Mouse (Mus musculus): ENCODE results near the gene Hist1h3c. TPM values are rescaled to one million over a fixed set of nuclear protein-coding genes. Genes with fewer than 3 reads are reported as not detected.
"Not testable (repeated sequence)": the region's sequence is repeated elsewhere in the genome, so short reads cannot be mapped to it uniquely, and the experiment has no call there.

The Hist1h3c gene
- total and polyA plus RNA-seq, 3 experiments: 8.6 to 759 (median 437) TPM

DNA sequence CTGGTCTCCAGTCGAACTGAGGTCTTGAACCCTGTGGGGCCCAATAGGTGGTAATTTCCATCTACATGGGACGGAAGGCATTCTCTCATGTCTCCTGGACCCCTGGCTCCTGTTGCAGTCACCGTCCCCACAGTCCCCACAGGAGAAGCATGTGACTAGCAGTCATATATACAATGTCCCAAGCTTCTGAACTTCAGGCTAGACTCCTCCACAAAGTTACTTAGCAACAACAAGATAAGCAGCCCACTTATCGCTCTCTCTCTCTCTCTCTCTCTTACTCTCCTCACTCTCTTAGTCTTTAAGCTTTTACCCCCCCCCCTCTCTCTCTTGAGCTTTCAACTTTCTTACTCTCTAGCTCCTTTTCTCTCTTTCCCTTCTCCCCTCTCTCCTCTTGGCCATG, 21.2 kb downstream of the Hist1h3c start:
- Histone ChIP-seq H3K4me3 (ENCODE audit: low read depth, low read length) (no peak overlapping the region), H3K27me3 (ENCODE audit: insufficient read depth, low read length) (peaks cover 37% of the 10 kb centered on the region), H3K4me1 (ENCODE audit: insufficient read depth, low read depth, low read length) (no peaks in the 10 kb centered on the region), H3K9me3 (replicated peaks) (no peaks in the 10 kb centered on the region), H3K36me3 (replicated peaks) (no peaks in the 10 kb centered on the region)
- TF ChIP-seq GATA2 (IDR thresholded peaks at IDR 0.05; ENCODE audit: borderline replicate concordance, low read depth, low read length) (no peak), CTCF (IDR thresholded peaks at IDR 0.05; ENCODE audit: low read depth, low read length) (no peak), POLR2AphosphoS5 (IDR thresholded peaks at IDR 0.05; ENCODE audit: insufficient replicate concordance, low read depth, low read length) (no peak), GATA1 (IDR thresholded peaks at IDR 0.05; ENCODE audit: borderline replicate concordance, low read length) (no peak), TAL1 (conservative IDR thresholded peaks at IDR 0.05; ENCODE audit: low read depth, low read length) (no peak)
- ATAC-seq (ENCODE audit: extremely low read depth, insufficient number of reproducible peaks, low FRiP score, poor library complexity, severe bottlenecking): no peak
- no peak for DNase-seq (ENCODE audit: low spot score)

DNA sequence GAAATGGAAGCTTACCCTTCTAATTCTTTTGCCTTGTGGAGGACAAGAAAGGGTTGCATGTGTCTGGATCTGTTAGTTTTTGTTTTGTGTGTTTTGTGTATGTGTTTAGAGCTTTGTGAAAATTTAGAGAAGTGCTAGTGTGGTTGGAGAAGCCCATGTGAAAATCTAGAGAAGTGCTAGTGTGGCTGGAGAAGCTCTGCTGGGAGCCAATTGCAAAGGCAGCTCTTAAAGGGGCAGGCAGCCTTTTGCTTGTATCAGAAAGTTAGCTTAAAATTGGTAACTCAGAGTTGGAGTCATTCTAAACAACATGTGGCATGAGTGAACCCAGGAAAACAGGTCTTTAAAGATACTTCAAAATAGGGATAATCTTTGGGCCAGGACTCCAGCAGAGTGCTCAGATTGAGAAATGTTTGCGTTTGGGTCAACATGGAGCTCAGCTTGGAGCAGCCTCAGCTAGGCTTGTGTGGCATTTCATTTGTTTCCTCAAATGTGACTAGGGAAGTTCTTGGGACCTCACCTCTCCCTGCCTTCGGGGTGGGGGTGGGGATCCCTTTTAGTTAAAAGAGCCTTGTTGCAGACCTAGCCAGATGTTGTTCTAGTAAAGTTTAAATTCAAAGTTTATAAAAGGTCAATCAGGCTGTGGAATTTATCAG, 27.7 kb downstream of the Hist1h3c start:
- H3K36me3 ChIP-seq (replicated peaks); H3K9me3 ChIP-seq (replicated peaks); H3K4me1 ChIP-seq (ENCODE audit: insufficient read depth, low read depth, low read length); DNase-seq (ENCODE audit: low spot score); H3K4me3 ChIP-seq (ENCODE audit: low read depth, low read length); ATAC-seq (ENCODE audit: extremely low read depth, insufficient number of reproducible peaks, low FRiP score, poor library complexity, severe bottlenecking): not testable (repeated sequence)
- H3K27me3 ChIP-seq (ENCODE audit: insufficient read depth, low read length): peaks cover 21% of the 10 kb centered on the region

DNA sequence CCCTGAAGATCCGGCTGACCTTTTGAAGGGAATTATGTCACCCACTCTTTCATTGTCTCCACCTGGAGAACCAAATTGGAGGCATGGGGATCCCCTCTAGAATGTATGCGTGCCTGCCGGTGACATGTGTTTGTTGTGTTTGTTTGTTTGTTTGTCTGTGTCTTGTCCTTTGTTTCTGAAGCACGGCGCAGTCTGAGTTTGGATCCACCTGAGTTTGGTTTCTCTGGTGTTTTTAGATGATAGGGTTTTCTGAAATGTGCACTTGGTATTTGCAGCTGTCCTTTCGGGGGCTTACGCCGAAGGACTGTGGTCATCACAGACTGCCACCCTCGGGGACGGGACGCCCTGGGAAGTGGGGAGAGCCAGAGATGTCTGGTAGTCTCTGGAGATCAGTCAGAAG, 28.2 kb downstream of the Hist1h3c start:
- Histone ChIP-seq H3K27me3 (ENCODE audit: insufficient read depth, low read length) (peaks cover 16% of the 10 kb centered on the region; the same call in 1 of the 2 replicates), H3K4me1 (ENCODE audit: insufficient read depth, low read depth, low read length) (no peaks in the 10 kb centered on the region), H3K9me3 (replicated peaks) (no peaks in the 10 kb centered on the region), H3K4me3 (ENCODE audit: low read depth, low read length) (no peak overlapping the region), H3K36me3 (replicated peaks) (no peaks in the 10 kb centered on the region)
- DNase-seq (ENCODE audit: low spot score) (no peak), ATAC-seq (ENCODE audit: extremely low read depth, insufficient number of reproducible peaks, low FRiP score, poor library complexity, severe bottlenecking) (no peak)
- no peak for TF ChIP-seq TAL1 (conservative IDR thresholded peaks at IDR 0.05; ENCODE audit: low read depth, low read length)

DNA sequence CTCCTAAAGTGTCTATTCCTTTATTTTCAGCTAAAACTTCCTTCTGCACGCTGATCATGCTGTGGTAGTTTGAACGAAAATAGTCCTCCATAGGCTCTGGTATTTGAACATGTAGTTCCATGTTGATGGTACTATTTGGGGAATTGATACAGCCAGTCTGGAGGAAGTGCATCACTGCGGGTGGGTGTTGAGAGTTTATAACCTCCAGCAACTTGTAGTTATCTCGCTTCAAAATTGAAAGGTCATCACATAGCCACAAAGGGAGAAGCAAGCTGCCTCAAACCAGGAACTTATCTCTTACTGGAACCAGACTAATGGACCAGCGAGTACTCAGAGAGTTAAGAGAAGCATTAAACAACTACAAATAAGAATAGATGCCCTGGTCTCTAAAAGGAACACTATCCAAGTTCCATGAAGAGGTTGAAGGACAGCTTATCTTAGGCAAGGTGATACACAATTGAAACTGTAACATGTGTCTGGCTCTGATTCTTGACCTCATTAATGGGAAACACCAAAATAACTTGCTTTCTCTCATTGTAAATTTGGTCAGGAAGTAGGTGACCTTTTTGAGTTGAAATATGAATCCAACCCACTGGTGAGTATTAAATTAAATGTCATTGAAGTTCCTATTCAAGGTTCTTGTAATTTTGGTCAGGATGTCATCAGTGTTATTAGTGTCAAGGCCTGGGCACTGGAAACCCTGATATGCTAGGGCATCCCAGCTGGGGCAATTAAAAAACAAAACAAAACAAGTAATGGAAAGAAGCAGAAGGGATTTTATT, 28.9 kb downstream of the Hist1h3c start:
- Histone ChIP-seq H3K4me1 (ENCODE audit: insufficient read depth, low read depth, low read length) (no peaks in the 10 kb centered on the region), H3K27me3 (ENCODE audit: insufficient read depth, low read length) (peaks cover 16% of the 10 kb centered on the region; the same call in 1 of the 2 replicates), H3K9me3 (replicated peaks) (no peaks in the 10 kb centered on the region), H3K4me3 (ENCODE audit: low read depth, low read length) (no peak overlapping the region), H3K36me3 (replicated peaks) (no peaks in the 10 kb centered on the region)
- ATAC-seq (ENCODE audit: extremely low read depth, insufficient number of reproducible peaks, low FRiP score, poor library complexity, severe bottlenecking) (no peak), DNase-seq (ENCODE audit: low spot score) (no peak)
- TF ChIP-seq GATA1 (IDR thresholded peaks at IDR 0.05; ENCODE audit: borderline replicate concordance, low read length) (no peak), TAL1 (conservative IDR thresholded peaks at IDR 0.05; ENCODE audit: low read depth, low read length) (no peak), CTCF (IDR thresholded peaks at IDR 0.05; ENCODE audit: low read depth, low read length) (no peak), GATA2 (IDR thresholded peaks at IDR 0.05; ENCODE audit: borderline replicate concordance, low read depth, low read length) (no peak), POLR2AphosphoS5 (IDR thresholded peaks at IDR 0.05; ENCODE audit: insufficient replicate concordance, low read depth, low read length) (no peak)

DNA sequence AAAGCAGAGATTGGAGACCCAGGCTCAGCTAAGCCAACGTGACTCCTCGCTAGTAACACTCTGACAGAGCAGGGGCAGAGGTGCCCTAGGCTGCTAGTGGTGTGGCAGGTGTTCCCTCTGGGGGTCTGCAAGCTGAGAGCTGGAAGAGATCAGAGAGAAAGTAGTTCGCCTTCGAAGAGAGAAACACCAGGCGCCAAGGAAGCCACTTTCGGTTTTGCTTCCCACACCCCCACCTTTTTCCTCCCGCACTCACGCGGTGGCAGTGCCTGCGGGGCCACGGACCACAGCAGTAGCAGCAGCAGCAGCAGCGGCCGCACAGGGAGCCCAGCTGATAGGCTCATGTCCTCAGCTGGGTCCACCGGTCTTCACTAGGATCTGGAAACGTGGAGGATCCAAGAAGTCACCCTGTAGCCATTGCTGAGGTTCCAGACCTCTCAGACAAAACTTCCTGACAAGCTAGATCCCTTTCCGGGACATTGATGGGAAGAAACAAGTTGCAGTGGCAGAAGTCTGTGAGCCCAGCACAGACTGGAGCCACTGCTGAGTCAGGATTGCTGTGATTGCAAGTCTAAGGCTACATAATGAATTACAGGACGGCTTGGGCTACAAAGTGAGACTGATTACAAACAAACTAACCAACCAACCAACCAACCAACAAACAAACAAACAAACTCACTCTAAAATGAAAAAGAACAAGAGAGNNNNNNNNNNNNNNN, 34.9 kb downstream of the Hist1h3c start, which contains the start of gene Hfe:
Hfe (minus strand) TSS at position 481 of the 716 bp plus-strand sequence.
- 0 out of 2 replicates have a peak, but pooled peaks have one; percentile 8 for ATAC-seq (ENCODE audit: extremely low read depth, insufficient number of reproducible peaks, low FRiP score, poor library complexity, severe bottlenecking)
- no peak for DNase-seq (ENCODE audit: low spot score)

DNA sequence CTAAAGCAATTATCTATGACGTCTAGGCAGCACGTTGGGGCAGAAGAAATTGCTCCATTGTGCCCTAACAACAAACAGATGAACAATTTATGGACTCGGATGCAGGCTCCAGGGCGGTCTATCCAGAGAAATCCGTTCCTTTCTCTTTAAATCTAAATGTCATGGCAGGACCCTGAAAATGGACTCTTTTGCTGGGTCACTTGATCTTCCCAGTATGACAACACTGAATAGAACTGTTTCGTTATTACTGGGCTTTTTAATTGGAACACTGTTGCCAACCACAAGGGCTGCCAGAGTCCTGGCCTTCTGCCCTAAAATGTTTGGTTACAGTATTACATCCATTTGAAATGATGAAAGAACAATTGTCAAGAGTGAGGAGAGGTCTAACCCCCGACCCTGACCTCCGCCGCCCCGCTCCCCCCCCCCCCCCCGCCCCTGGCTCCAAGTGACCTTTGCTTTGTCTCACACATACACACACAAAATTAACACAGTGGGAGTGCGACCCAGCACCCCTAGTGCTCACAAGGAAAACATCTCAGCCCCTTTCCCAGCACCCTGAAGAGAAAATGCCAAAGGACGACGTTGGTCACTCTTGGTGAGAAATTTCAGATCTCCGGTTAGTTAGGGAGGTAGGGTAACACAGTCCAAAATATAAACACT, 35.6 kb downstream of the Hist1h3c start:
- Histone ChIP-seq H3K9me3 (replicated peaks) (no peaks in the 10 kb centered on the region), H3K27me3 (ENCODE audit: insufficient read depth, low read length) (peaks cover 46% of the 10 kb centered on the region), H3K4me3 (ENCODE audit: low read depth, low read length) (peak overlapping the region; percentile 69), H3K36me3 (replicated peaks) (no peaks in the 10 kb centered on the region), H3K4me1 (ENCODE audit: insufficient read depth, low read depth, low read length) (peaks cover 20% of the 10 kb centered on the region)
- no peak for ATAC-seq (ENCODE audit: extremely low read depth, insufficient number of reproducible peaks, low FRiP score, poor library complexity, severe bottlenecking)
- TF ChIP-seq GATA1 (IDR thresholded peaks at IDR 0.05; ENCODE audit: borderline replicate concordance, low read length) (no peak), TAL1 (conservative IDR thresholded peaks at IDR 0.05; ENCODE audit: low read depth, low read length) (no peak), CTCF (IDR thresholded peaks at IDR 0.05; ENCODE audit: low read depth, low read length) (no peak), POLR2AphosphoS5 (IDR thresholded peaks at IDR 0.05; ENCODE audit: insufficient replicate concordance, low read depth, low read length) (no peak), GATA2 (IDR thresholded peaks at IDR 0.05; ENCODE audit: borderline replicate concordance, low read depth, low read length) (no peak)
- no peak for DNase-seq (ENCODE audit: low spot score)

More for the DNA sequence above, 34.9 kb downstream of the Hist1h3c start, which contains the start of gene Hfe:
- no peak for TF ChIP-seq GATA1 (IDR thresholded peaks at IDR 0.05; ENCODE audit: borderline replicate concordance, low read length)
- TF ChIP-seq POLR2AphosphoS5 (IDR thresholded peaks at IDR 0.05; ENCODE audit: insufficient replicate concordance, low read depth, low read length): no peak
- Histone ChIP-seq H3K4me1 (ENCODE audit: insufficient read depth, low read depth, low read length) (peaks cover 19% of the 10 kb centered on the region), H3K27me3 (ENCODE audit: insufficient read depth, low read length) (peaks cover 47% of the 10 kb centered on the region), H3K36me3 (replicated peaks) (no peaks in the 10 kb centered on the region), H3K9me3 (replicated peaks) (no peaks in the 10 kb centered on the region), H3K4me3 (ENCODE audit: low read depth, low read length) (peak within 1 kb of the TSS; percentile 69)
